Mouse (Mus musculus): ENCODE data around the gene Nudt8. TPM values are rescaled to one million over a fixed set of nuclear protein-coding genes. Genes with fewer than 3 reads are reported as not detected.

Gene Nudt8
- 1 to 10 TPM; 5.2 to 5.9 TPM for total RNA-seq (2023)

GRCm38 (mm10) chr19:4000119-4000900 lies at the start of gene Nudt8, which contains the start of gene Gm49405:
Gene Nudt8, plus strand, starts transcription at chr19:4000580.
Gene Gm49405, plus strand, starts transcription at chr19:4000626.

GRCm38 (mm10) chr19:3958470-3958869 lies 41.9 kb upstream of the Nudt8 start, which contains the start of gene Aldh3b3:
Gene Aldh3b3, plus strand, starts transcription at chr19:3958645.

GRCm38 (mm10) chr19:3972229-3972628 lies 28.2 kb upstream of the Nudt8 start, which contains the start of gene Aldh3b2:
Gene Aldh3b2, plus strand, starts transcription at chr19:3972328.

GRCm38 (mm10) chr19:3986334-3986733 lies 14.0 kb upstream of the Nudt8 start, which contains the start of gene Acy3:
Gene Acy3, plus strand, starts transcription at chr19:3986570.

GRCm38 (mm10) chr19:3992416-3992815 lies 8.0 kb upstream of the Nudt8 start, which contains the start of gene Tbx10:
Gene Tbx10, plus strand, starts transcription at chr19:3992752.

GRCm38 (mm10) chr19:4003112-4003511 lies 2.7 kb downstream of the Nudt8 start, which contains the start of gene Doc2g:
Gene Doc2g, plus strand, starts transcription at chr19:4003313.

GRCm38 (mm10) chr19:4012432-4013022 lies 12.1 kb downstream of the Nudt8 start, which contains the start of gene Ndufv1:
Gene Ndufv1, minus strand, starts transcription at chr19:4012806.

GRCm38 (mm10) chr19:4037788-4038232 lies 37.4 kb downstream of the Nudt8 start, which contains the start of gene Gstp1:
Gene Gstp1, minus strand, starts transcription at chr19:4037985.

GRCm38 (mm10) chr19:4045966-4046865 lies 45.8 kb downstream of the Nudt8 start, which contains the start of gene Gstp2:
Gene Gstp2, minus strand, starts transcription at chr19:4046023.

Other genes starting within 250 kb of the Nudt8 start
- 10 to 100 TPM; 53.8 to 54.0 TPM for gene Kmt5b, start 233.2 kb upstream of the Nudt8 start, total RNA-seq (2023)
- 10 to 100 TPM; 42.2 TPM for gene Chka, start 148.8 kb upstream of the Nudt8 start, total RNA-seq (2023)
- 100 to 1,000 TPM; 223 to 229 TPM for gene Tcirg1, start 93.4 kb upstream of the Nudt8 start, total RNA-seq (2023)
- gene Ndufs8, start 87.8 kb upstream of the Nudt8 start, total RNA-seq (2023) = 10 to 100 TPM; 60.8 to 68.6 TPM
- gene Aldh3b1, start 70.8 kb upstream of the Nudt8 start, total RNA-seq (2023) = 100 to 1,000 TPM; 142 to 144 TPM
- gene Unc93b1, start 65.4 kb upstream of the Nudt8 start, total RNA-seq (2023) = 100 to 1,000 TPM; 277 to 278 TPM
- 10 to 100 TPM; 12.3 to 12.6 TPM for gene Aldh3b3, start 41.9 kb upstream of the Nudt8 start, total RNA-seq (2023)
- 10 to 100 TPM; 12.7 to 16.4 TPM for gene Aldh3b2, start 28.3 kb upstream of the Nudt8 start, total RNA-seq (2023)
- under 1 TPM in 1 of 2 experiments, not detected in 1; 0.42 TPM for gene Acy3, start 14.0 kb upstream of the Nudt8 start, total RNA-seq (2023)
- not detected for gene Tbx10, start 7.8 kb upstream of the Nudt8 start, total RNA-seq (2023)
- 1 to 10 TPM in 1 of 2 experiments, under 1 TPM in 1; 0.70 to 1.0 TPM for gene Gm49405, start within 50 bp of the Nudt8 start, total RNA-seq (2023)
- 1 to 10 TPM in 1 of 2 experiments, under 1 TPM in 1; 0.55 to 2.2 TPM for gene Doc2g, start 2.7 kb downstream of the Nudt8 start, total RNA-seq (2023)
- gene Ndufv1, start 12.2 kb downstream of the Nudt8 start, total RNA-seq (2023) = 10 to 100 TPM; 69.0 to 69.5 TPM
- gene Gstp1, start 37.4 kb downstream of the Nudt8 start, total RNA-seq (2023) = 10 to 100 TPM; 71.2 to 96.6 TPM
- gene Gstp2, start 45.4 kb downstream of the Nudt8 start, total RNA-seq (2023) = 1 to 10 TPM; 5.9 to 8.4 TPM
- gene Gstp3, start 59.0 kb downstream of the Nudt8 start, total RNA-seq (2023) = 1 to 10 TPM; 5.3 to 8.8 TPM
- gene Cabp2, start 81.0 kb downstream of the Nudt8 start, total RNA-seq (2023) = not detected
- 100 to 1,000 TPM; 208 to 221 TPM for gene Cdk2ap2, start 96.6 kb downstream of the Nudt8 start, total RNA-seq (2023)
- 100 to 1,000 TPM; 161 to 176 TPM for gene Pitpnm1, start 99.4 kb downstream of the Nudt8 start, total RNA-seq (2023)
- gene Aip, start 125.3 kb downstream of the Nudt8 start, total RNA-seq (2023) = 100 to 1,000 TPM in 1 of 2 experiments, 10 to 100 TPM in 1; 96.8 to 101 TPM
- not detected for gene Gpr152, start 139.2 kb downstream of the Nudt8 start, total RNA-seq (2023)
- under 1 TPM in 1 of 2 experiments, not detected in 1; 0.22 TPM for gene Cabp4, start 143.5 kb downstream of the Nudt8 start, total RNA-seq (2023)
- gene Coro1b, start 148.0 kb downstream of the Nudt8 start, total RNA-seq (2023) = 100 to 1,000 TPM; 186 to 201 TPM
- gene Ptprcap, start 153.0 kb downstream of the Nudt8 start, total RNA-seq (2023) = 10 to 100 TPM in 1 of 2 experiments, 1 to 10 TPM in 1; 8.0 to 11.7 TPM
- 10 to 100 TPM; 43.1 to 43.8 TPM for gene Rps6kb2, start 162.8 kb downstream of the Nudt8 start, total RNA-seq (2023)
- 10 to 100 TPM; 24.4 to 28.9 TPM for gene Carns1, start 174.9 kb downstream of the Nudt8 start, total RNA-seq (2023)
- gene Tbc1d10c, start 190.7 kb downstream of the Nudt8 start, total RNA-seq (2023) = 100 to 1,000 TPM; 110 to 127 TPM
- gene Ppp1ca, start 191.5 kb downstream of the Nudt8 start, total RNA-seq (2023) = 100 to 1,000 TPM; 420 to 454 TPM
- gene Rad9a, start 201.1 kb downstream of the Nudt8 start, total RNA-seq (2023) = 10 to 100 TPM; 30.2 to 36.5 TPM
- gene Clcf1, start 213.7 kb downstream of the Nudt8 start, total RNA-seq (2023) = 1 to 10 TPM; 2.4 to 2.8 TPM
- gene AC109138.7, start 213.8 kb downstream of the Nudt8 start, total RNA-seq (2023) = not detected
- gene Pold4, start 231.3 kb downstream of the Nudt8 start, total RNA-seq (2023) = 10 to 100 TPM; 55.9 to 59.1 TPM